Mouse (Mus musculus): ENCODE data around the gene Sox12.
"Not testable (repeated sequence)": the region's sequence is repeated elsewhere in the genome, so short reads cannot be mapped to it uniquely, and the experiment has no call there.

Sox12 gene

DNA sequence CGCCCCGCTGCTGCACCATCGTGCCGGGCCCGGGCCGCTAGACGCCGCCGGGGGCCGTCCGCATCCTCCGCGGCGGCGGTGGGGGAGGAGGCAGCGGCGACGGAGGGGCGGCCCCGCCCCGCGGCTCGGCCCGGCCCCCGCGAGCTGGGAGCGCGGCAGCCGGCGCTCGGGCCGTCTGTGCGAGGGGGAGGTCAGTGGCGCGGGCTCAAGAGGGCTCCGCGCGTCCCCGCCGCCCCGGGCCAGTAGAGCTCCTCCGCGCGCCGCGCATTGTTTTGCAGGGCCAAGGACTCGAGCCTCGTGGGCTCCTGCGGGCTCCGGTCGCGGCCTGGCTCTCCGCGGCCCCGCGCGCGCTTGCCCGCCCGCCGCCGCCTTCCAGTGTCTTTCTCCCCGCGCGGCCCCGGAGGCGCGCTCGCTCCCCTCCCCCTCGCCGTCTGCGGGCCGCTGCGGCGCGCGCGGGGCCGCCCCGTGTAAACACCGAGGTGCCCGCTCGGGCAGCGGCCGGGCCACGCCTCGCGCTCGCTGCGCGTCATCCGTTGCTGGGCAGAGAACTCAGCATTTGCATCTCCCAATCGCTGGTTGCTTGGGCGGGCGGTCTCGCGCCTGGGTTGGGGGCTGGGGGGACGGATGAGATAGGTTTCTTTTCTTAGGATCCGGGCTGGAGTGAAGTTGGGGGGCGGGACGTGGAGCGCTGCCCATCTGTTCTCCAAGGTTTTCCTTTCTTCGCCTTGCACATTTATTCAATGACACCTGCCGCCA is at the start of gene Sox12:
Gene Sox12 (minus strand): TSS at position 384 of the 756 bp plus-strand sequence.
- in situ Hi-C loops (cut with MboI, MseI), result loop anchor here in 1 of 2 experiments (5.0 kb wide), 1 partner anchor 61 kb away; no protein-coding TSS in a partner anchor

DNA sequence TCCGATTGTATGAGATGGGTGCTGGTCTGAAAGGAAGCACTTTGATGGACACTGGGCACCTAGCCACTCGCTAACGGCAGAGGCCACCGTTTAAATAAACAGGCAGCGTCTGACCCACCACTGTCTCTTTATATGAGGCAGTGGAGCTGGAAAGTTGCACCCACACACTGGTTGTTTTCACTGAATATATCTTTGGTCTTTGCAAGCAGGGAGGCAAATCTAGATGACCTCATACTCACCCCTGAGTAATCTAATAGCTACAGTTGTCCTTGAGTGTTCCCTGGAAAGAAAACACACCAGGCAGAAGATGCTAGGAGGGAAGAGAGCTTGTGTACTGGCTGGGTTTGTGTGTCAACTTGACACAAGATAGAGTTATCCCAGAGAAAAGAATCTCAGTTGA is 49.6 kb upstream of the Sox12 start:
- in situ Hi-C loops (cut with MboI, MseI), result loop anchor here in 1 of 2 experiments (5.0 kb wide), 1 partner anchor 55 kb away; no protein-coding TSS in a partner anchor

DNA sequence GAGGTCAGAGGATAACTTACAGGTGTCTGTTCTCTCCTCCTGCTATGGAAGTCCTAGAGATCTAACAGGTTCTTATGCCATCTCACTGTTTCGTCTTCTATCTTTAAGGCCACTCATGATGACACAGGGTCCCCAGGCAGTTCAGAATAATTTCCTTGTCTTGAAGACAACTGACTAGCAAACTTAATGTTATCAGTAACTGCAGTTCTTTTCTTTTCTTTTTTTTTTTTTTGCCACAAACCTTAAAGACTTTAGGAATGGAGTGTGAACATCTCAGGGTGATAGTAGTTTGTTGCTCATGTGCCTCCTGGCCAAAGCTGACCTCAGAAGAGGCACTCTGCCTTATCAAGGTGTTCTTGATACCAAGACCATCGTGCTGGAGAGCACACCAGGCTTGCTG is 48.8 kb upstream of the Sox12 start:
- in situ Hi-C loops (cut with MboI, MseI), result loop anchor here in 1 of 2 experiments (5.0 kb wide), 1 partner anchor 54 kb away; no protein-coding TSS in a partner anchor

DNA sequence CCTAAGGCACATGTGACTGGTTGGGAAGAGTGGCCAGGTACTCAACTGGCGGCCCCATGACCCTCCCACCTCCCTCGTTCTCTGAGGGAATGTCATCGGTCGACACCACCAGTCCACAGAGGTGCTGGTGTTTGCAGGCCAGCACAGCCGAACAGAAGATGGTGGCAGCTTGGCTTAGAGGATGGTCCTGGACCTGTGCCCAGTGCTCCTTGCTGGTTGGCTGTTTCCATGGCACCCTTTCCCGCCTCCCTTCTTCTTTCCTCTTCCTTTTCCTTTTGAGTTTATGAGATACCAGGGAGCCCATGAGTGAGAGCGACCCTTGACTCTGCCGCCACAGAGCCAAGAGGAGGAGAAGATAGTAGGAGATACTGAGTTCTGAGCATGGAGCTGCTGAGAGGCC is 45.4 kb upstream of the Sox12 start:
- in situ Hi-C loops (cut with MboI, MseI), result no loop called here

DNA sequence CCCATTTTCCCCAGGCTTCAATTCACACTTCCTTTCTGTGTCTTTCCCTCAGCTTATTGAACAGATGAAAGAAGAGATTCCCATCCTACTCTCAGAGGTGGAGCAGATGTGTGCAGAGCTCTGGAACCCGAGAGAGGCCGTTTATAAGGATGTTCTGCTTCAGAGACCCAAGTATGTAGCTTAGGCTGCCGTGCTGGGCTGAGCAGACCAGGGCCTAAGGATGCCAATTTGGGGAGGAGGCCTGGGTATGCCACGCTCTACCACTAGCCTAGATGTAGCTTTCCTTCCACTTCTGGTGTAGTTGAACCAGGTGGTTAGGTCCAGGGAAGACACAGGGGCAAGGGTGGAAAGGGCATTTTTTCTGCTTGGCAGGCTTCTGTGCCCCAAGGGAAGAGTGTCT is 44.5 kb upstream of the Sox12 start:
- in situ Hi-C loops (cut with MboI, MseI), result no loop called here

DNA sequence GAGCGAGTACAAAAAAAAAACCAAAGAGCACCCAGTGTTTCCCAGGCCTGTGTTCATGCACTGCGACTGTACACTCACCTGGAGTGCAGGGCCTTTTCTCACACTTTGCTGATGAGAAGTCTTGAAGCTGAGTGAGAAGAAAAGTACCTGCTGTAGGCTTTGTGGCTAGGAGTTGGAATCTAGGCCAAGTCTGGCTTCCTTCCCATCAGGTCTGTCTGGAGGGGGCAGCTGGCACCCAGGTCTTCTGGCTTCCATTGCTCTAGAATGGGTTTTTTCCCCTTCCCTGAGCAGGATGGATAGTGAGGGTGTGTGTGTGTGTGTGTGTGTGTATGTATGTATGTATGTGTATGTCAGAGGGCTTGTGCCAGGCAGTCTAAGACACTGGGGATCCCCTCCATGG is 42.0 kb upstream of the Sox12 start:
- in situ Hi-C loops (cut with MboI, MseI), result no loop called here

DNA sequence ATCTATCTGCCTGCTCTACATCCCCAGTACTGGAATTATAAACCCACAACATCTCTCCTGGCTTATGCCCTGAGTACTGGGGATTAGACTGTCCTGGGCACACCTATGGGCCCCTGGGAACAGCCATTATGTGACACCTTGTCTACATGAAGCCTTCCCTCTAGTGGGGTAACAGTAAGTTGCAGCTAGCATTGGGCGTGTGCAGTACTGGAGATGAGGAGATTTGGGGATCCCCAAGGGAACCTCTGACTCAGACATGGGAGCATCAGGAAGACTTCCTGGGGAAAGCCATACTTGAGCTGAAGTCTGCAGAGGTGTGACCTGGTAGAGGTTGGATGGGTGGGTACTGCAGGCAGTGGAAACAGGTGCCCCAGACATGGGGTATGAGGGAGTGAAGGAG is 41.1 kb upstream of the Sox12 start:
- in situ Hi-C loops (cut with MboI, MseI), result no loop called here

DNA sequence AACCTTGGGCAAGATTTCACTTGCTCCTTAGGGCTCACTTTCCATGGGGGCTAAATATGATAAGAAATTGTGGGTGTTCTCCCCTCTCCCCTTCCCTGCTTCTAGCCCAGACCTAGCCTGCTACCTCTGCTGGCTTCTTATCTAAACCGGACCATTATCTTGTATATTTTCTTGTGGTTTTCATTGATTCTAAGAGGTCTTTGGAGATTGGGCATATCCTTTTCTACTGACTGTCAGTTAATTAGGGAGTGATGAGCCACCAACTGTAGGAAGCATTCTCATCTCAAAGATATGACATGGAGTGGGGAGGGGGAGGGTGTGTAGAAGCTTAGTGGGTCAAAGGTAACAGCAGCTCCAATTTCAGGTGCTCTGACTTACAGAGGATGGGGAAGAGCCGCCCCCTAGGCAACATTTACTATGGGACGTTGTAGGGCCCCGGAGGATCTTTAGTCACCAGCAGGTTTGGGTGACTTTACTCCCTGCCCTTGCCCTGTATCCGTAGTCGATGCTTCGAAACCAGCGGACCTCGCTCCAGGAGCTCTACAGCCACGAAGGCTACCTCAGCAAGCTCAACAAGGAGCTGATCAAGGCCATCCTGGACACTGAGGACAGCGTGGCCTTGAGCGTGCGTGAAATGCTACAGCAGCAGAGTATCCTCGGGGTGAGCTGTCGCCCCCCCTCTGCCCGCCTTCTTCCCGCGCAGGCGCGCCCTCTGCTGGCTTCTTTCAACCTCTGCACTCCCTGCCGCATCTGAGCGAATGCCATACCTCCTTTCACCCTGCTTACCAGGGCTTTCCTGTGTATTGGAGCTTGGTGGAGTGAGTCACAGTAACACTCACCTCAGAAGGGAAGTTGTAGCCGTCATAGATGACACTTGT is 39.4 kb upstream of the Sox12 start:
- in situ Hi-C loops (cut with MboI, MseI), result no loop called here

DNA sequence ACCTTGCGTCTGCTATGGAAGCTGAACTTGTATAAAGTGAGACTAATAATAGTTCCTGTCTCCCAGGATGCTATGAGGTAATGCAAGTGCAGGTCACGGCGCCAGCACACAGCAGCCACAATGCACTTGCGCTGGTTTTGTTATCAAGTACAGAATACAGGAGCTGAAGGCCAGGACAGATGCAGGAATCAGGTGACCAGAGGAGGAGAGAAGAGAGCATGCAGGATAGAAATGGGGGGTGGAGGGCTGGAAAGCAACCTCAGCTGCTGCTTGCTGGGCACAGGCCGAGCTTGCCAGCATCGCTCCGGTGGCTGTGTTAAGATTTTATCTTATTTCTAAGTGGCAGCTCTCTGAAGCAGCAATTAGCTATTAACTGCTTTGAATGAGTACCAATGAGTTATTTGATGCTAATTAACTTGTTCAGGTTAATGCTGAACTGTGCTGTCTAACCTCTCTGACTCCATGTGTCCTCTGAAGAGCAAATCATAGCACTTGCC is 38.6 kb upstream of the Sox12 start:
- in situ Hi-C loops (cut with MboI, MseI), result no loop called here

DNA sequence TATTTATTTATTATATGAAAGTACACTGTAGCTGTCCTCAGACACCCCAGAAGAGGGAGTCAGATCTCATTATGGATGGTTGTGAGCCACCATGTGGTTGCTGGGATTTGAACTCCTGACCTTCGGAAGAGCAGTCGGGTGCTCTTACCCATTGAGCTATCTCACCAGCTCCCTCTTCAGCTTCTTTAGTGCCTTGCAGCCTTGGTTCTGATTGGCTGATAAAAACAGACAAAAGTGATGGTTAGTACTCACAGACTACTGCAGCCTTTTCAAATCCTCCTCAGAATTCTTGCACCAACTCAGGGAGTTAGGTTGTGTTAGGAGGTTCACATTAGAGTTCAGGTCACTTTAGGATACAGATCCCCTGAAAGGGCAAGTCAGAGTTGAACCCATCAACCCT is 30.6 kb upstream of the Sox12 start:
- in situ Hi-C loops (cut with MboI, MseI), result not testable (repeated sequence)

DNA sequence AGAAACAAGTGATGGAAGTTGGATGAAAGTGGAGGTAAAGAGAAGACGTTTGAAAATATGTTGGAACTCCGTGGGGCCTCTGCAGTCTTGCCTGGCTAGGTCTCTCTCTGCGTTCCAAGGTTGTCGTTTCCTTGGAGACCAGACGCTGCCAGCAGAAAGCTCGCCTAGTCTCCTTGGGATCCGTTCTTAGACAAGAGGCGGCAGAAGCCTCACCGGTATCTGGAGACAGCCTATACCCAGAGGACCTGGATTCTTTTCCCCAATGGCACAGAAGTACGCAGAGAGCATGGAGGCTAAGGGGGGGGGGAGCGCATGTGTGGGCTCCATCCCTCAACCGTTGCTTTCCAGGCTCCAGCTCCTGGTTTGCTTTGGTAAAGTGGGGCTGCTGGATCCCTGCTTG is 29.6 kb upstream of the Sox12 start:
- in situ Hi-C loops (cut with MboI, MseI), result no loop called here

DNA sequence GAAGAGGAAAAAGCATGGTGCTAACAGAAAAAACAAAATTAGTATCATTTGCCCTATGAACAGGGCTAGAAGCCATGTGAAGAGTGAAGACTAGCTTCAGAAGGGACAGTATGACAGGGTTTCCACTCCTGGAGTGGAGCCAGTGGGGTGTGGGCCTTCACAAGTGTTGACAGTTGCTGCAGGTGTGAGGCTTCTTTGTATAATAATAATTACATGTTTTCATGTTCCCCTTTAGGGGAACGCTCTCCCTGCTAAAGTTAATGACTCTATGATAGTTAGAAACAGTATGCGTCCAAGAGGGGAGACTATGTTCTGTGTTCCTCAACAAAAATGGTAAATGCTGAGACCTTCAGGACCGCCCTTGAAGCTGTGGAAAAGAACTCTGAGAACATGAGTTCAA is 17.9 kb upstream of the Sox12 start:
- in situ Hi-C loops (cut with MboI, MseI), result loop anchor here in 1 of 2 experiments (10.0 kb wide), 1 partner anchor 1391 kb away; no protein-coding TSS in a partner anchor

DNA sequence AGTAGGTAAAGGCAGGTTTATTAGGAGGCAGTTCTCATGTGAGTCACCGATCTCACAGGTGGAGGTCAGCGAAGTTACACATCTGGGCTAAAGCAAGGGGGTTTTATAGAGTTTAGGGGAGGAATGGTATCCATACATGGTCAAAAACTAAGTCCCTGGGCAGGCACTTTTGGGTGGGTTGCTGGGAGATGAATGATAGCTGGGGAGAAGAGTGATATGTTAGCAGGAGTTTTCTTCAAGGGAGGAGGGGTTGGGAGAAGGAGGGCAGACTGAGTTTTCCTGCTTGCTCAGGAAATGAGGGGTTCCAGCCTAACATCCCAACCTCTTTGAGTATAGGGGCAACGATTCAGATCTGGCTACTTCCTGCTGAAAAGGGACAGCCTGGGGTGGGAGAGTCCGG is 17.4 kb upstream of the Sox12 start, which contains the start of gene 6820408C15Rik:
Gene 6820408C15Rik (plus strand): TSS at position 301 of the 400 bp plus-strand sequence.
- in situ Hi-C loops (cut with MboI, MseI), result loop anchor here in 1 of 2 experiments (10.0 kb wide), 1 partner anchor 1390 kb away; no protein-coding TSS in a partner anchor

DNA sequence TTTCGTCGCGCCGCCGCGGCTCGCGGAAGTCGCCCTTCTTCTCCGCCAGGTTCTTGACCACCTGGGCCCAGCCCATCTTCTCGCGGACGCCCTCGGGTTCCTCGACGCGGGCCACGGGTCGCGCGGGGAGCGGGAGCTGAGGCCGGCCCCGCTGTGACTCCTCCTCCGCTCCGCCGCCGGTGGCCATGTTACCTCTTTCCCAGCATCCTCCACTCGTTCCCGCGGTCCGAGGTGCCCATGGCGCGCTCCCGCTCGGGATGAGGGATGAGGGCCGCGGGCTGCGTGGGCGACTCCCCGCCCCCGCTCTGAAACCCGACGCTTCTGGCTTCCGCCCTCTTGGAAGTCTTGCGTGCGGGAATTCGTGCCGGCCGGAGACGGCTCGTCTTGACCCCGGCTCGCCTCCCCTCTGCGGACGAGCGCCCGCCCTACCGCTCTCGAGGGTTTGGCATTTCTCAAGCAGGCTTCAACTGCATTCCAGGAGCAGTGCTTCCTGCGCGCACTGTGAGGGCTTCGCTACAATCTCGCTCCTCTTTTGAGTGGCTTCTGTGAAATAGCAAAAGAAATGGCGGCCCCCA is 16.8 kb upstream of the Sox12 start, which contains the start of gene Zcchc3:
Gene Zcchc3 (minus strand): TSS at position 437 of the 575 bp plus-strand sequence.
- in situ Hi-C loops (cut with MboI, MseI), result loop anchor here in 1 of 2 experiments (10.0 kb wide), 1 partner anchor 1390 kb away; no protein-coding TSS in a partner anchor

DNA sequence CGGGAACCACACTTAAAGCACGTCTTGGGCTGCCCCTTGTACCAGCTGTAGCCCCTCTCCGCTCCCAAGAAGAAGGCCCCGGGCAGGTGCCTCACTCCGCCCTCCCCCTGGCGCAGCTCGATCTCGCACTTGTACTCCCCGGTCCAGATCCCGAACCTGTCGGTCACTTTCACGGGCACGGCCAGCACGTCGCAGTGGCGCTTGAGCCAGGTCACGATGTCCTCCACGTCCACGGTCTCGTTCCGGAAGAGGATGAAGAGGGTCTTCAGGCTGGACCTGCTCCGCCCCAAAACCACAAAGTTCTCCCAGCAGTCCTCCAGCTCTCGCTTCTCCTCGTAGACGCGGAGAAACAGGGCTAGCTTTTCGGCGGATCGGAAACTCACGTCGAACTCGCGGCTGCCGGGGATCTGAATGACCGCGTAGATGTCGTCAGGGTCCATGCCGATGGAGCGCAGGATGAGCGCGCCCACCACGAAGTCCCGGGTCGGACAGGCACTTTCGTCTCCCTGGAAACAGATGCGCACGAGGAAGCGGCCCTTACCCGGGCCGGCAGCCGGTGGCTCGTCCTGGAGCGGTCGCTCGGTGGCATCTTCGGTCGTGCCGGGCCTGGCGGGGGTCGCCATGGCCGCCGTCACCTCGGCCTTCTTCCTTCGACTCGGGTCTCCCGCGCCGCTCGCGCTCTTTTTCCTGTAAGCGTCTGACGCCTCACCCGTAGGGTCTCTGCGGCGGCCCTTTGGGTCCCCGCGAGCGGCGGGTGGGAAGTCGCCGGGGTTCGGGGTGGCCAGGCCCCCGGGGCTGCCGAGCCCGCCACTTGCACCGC is 16.1 kb upstream of the Sox12 start:
- in situ Hi-C loops (cut with MboI, MseI), result loop anchor here in 1 of 2 experiments (10.0 kb wide), 1 partner anchor 1389 kb away; no protein-coding TSS in a partner anchor

DNA sequence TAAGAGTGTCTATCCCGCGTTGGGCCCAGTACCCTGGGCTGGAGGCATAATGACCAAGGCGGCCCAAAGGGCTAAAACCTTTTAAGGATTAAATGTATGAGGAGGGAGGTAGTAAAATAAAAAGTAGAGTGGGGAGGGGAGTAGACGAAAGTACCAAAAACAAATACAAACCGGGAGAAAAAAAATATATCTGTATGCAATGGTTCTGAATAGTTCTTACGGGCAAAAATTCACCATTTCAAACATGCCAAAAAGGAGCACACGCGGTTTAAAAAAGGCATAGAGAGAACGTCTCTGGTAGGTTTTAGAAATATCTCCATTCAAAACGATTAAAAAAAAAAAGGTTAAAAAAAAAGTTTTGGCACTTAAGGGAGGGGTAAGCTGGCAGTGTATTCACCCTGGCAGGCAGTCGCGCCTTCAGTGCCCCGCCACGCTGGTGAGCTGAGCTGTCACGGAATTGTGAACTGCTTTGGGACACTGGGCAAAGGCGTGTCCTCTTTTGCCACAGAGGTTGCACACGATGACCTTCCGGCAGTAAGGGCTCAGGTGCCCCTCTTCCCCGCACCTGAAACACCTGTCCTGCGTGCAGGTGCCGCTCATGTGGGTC is 15.4 kb upstream of the Sox12 start:
- in situ Hi-C loops (cut with MboI, MseI), result loop anchor here in 1 of 2 experiments (10.0 kb wide), 1 partner anchor 1388 kb away; no protein-coding TSS in a partner anchor

DNA sequence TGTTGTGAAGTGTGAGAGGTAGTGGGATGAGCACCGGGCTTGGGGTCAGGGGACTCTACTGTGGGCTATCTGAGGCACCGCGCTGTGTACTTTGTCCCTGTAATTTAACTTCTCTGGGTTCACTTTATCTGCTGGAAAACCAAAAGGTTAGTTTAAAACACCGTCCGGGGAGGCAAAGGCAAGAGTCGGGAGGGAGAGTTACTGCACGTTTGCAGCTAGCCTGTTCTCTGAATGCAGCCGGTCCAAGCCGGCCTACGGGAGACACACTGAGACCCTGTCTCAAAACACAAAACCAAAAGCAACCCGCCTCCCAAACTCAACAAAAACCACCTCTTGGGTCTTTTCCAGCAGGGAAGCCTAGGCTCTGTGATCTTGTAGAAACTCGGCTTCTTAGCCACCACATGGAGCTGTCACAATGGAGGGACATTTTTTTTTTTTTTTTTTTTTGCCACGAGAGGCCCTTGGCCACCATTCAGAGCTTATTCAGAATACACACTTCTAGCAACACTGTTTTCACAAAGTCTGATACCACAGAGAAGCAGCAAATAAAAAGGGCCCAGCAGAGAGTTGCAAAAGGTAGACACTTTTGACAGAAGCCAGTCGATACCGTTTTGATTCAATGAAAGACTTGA is 14.8 kb upstream of the Sox12 start:
- in situ Hi-C loops (cut with MboI, MseI), result loop anchor here in 1 of 2 experiments (10.0 kb wide), 1 partner anchor 1388 kb away; no protein-coding TSS in a partner anchor

DNA sequence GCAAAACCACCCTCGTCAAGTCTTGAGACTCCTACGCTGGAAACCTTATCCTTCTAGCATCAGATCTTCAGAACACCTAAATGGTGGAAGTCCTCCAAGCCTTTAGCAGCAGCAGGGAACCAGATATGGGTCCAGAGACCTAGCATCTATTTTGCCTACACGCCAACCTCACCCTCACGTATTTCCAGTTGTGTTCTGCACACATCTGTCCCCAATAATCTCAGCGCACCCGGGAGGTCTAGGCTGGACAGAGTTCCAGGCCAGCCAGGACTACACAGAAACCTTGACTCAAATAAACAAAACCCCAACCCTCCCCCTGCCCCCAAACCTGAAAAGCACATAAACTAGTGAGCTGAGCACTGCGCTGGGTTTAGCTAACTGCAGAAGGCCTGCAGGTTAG is 13.6 kb upstream of the Sox12 start:
- in situ Hi-C loops (cut with MboI, MseI), result loop anchor here in 1 of 2 experiments (10.0 kb wide), 1 partner anchor 1387 kb away; no protein-coding TSS in a partner anchor

DNA sequence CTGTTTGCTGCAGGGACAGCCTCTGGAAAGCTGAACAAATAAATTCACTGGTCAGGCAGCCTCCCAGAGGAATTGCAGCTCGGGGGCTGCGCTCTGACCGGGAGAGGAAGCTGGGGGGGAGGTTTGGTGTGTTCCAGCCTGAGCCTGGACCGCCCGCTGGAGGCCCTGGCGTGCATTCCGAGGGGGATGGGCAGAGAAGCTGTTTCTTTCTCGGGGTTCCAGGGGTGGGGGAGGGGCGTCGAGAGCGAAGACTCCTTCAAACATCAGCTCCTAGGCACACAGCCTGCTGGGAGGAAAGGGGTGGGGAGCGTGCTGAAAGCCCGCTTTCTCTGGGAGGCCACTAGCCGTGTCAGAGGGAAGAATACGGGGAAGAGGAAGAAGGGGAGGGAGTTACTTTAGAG is 13.1 kb upstream of the Sox12 start:
- in situ Hi-C loops (cut with MboI, MseI), result loop anchor here in 1 of 2 experiments (10.0 kb wide), 1 partner anchor 1386 kb away; no protein-coding TSS in a partner anchor

Data from T-helper 17 cell (primary cell).